Mouse (Mus musculus) liver, postnatal 0 days (tissue): ENCODE results near the gene Rtp3. TPM values are rescaled to one million over a fixed set of nuclear protein-coding genes. Genes with fewer than 3 reads are reported as not detected.

Source experiments
- ATAC-seq: fragments of 200-750 bp; cut with Nextera tagmentation; 2 replicates; pipeline ENCODE4 v1.8.0; 2017; ENCODE audit warnings: mild to moderate bottlenecking, moderate library complexity
- DNase-seq: peaks from one replicate; pipeline ENCODE4 v3.0.0-alpha.2; 2016
- H3K27ac ChIP-seq: fragments of 300-500 bp; sonication (generic); 2 replicates; pipeline ENCODE4 v1.5.1; 2014; ENCODE audit warnings: antibody characterized with exemption, moderate library complexity, mild to moderate bottlenecking, low read depth
- H3K27me3 ChIP-seq: fragments of 300-500 bp; sonication (generic); 2 replicates; pipeline ENCODE4 v1.6.1; 2014; ENCODE audit warnings: low read length, control low read depth, mixed read lengths; ENCODE audit not compliant: insufficient read depth
- H3K36me3 ChIP-seq: fragments of 300-500 bp; sonication (generic); replicated peaks from 2 replicates; pipeline ENCODE4 v1.6.1; 2014; ENCODE audit warnings: mild to moderate bottlenecking, control low read depth, low read length, moderate library complexity, mixed read lengths; ENCODE audit not compliant: insufficient read depth
- H3K4me1 ChIP-seq: fragments of 300-500 bp; sonication (generic); 2 replicates; pipeline ENCODE4 v1.6.1; 2014; ENCODE audit warnings: antibody characterized with exemption, mild to moderate bottlenecking, control low read depth; ENCODE audit not compliant: insufficient read depth
- H3K4me2 ChIP-seq: fragments of 300-500 bp; sonication (generic); 2 replicates; pipeline ENCODE4 v1.6.1; 2014; ENCODE audit warnings: low read depth, mild to moderate bottlenecking, low read length, moderate library complexity, mixed read lengths
- H3K4me3 ChIP-seq: fragments of 300-500 bp; sonication (generic); 2 replicates; pipeline ENCODE4 v1.5.1; 2014; ENCODE audit warnings: low read depth, low read length
- H3K9ac ChIP-seq: fragments of 300-500 bp; sonication (generic); replicated peaks from 2 replicates; pipeline ENCODE4 v1.6.1; 2014; ENCODE audit warnings: mild to moderate bottlenecking, moderate library complexity
- H3K9me3 ChIP-seq: fragments of 300-500 bp; sonication (generic); 2 replicates; pipeline ENCODE4 v1.6.1; 2016; ENCODE audit warnings: mild to moderate bottlenecking, control low read depth, low read length, mixed read lengths
- CTCF ChIP-seq: sonication (generic); IDR thresholded peaks from 2 replicates; pipeline ENCODE4 v1.5.1; 2016; ENCODE audit warnings: antibody characterized with exemption, low read depth
- EP300 ChIP-seq: IDR thresholded peaks from 2 replicates; pipeline ENCODE4 v1.6.1; 2016; ENCODE audit warnings: antibody characterized with exemption, low read depth, mild to moderate bottlenecking
- WGBS: fragments of 180-500 bp; shearing (Covaris S2); extraction: QIAGEN DNeasy Blood & Tissue Kit; methylation state at CpG from one replicate; pipeline ENCODE4 v1.1.7; 2014; ENCODE audit not compliant: insufficient replicate concordance; 5-methylcytosine and 5-hydroxymethylcytosine counted together
- polyA plus RNA-seq: library from polyadenylated mRNA; unstranded; fragments of >200 nt; fragmentation: Nextera tagmentation; extraction: Ambion mirVana; gene quantifications from 2 replicates; pipeline ENCODE4 v1.2.1, GENCODE M21; 2015

Gene Rtp3
- polyA plus RNA-seq, 1 experiment from 2014 or later, result 11.6 TPM

- no peak overlapping the region for H3K27ac ChIP-seq
- H3K4me2 ChIP-seq, result no peak overlapping the region
- H3K4me1 ChIP-seq, result no peaks in the 10 kb centered on the region
- no peak overlapping the region for H3K9ac ChIP-seq
- DNase-seq, result no peak
- no peaks in the 10 kb centered on the region for H3K36me3 ChIP-seq
- H3K27me3 ChIP-seq, result 0 out of 2 replicates have a peak, but pooled peaks cover 2% of the 10 kb centered on the region
- H3K4me3 ChIP-seq, result no peak overlapping the region
- no peak for ATAC-seq
- TF ChIP-seq EP300 (no peak), CTCF (no peak)
- WGBS, result 69% methylated on average over 5 of the region's 5 CpGs
- H3K9me3 ChIP-seq, result no peaks in the 10 kb centered on the region
These were observed 30.7 kb downstream of the Rtp3 start for GRCm38 (mm10) chr9:110959669-110960068.

GRCm38 (mm10) chr9:110955962-110956361, 34.4 kb downstream of the Rtp3 start:
- ATAC-seq (no peak), DNase-seq (no peak)
- H3K9me3 ChIP-seq, result no peaks in the 10 kb centered on the region
- no peaks in the 10 kb centered on the region; the same call in 1 of the 2 replicates for H3K4me1 ChIP-seq
- H3K27ac ChIP-seq, result no peak overlapping the region
- TF ChIP-seq EP300, result no peak
- no peak for TF ChIP-seq CTCF
- 0 out of 2 replicates have a peak, but pooled peaks cover 2% of the 10 kb centered on the region for H3K27me3 ChIP-seq
- H3K9ac ChIP-seq, result no peak overlapping the region
- no peak overlapping the region for H3K4me2 ChIP-seq
- no peaks in the 10 kb centered on the region for H3K36me3 ChIP-seq
- H3K4me3 ChIP-seq, result no peak overlapping the region
- 79% methylated on average over 6 of the region's 6 CpGs for WGBS

GRCm38 (mm10) chr9:110954681-110955445, 35.5 kb downstream of the Rtp3 start:
- WGBS, result 53% methylated on average over 2 of the region's 2 CpGs
- H3K9me3 ChIP-seq, result no peaks in the 10 kb centered on the region
- DNase-seq (no peak), ATAC-seq (no peak)
- TF ChIP-seq CTCF, result no peak
- no peak for TF ChIP-seq EP300
- H3K27ac ChIP-seq, result no peak overlapping the region
- H3K4me3 ChIP-seq, result no peak overlapping the region
- H3K4me1 ChIP-seq, result no peaks in the 10 kb centered on the region; the same call in 1 of the 2 replicates
- H3K27me3 ChIP-seq, result 0 out of 2 replicates have a peak, but pooled peaks cover 2% of the 10 kb centered on the region
- no peaks in the 10 kb centered on the region for H3K36me3 ChIP-seq
- H3K9ac ChIP-seq, result no peak overlapping the region
- H3K4me2 ChIP-seq, result peak overlapping the region; percentile 90

GRCm38 (mm10) chr9:110953550-110954461, 36.6 kb downstream of the Rtp3 start:
- DNase-seq (peak; percentile 71), ATAC-seq (peak; percentile 69)
- Histone ChIP-seq H3K4me1 (no peaks in the 10 kb centered on the region; the same call in 1 of the 2 replicates), H3K9ac (peak overlapping the region; percentile 44; the same call in 1 of the 2 replicates), H3K4me3 (peak overlapping the region; percentile 56), H3K27me3 (0 out of 2 replicates have a peak, but pooled peaks cover 2% of the 10 kb centered on the region), H3K4me2 (peak overlapping the region; percentile 90), H3K36me3 (no peaks in the 10 kb centered on the region), H3K27ac (no peak overlapping the region), H3K9me3 (no peaks in the 10 kb centered on the region)
- peak; percentile 67 for TF ChIP-seq CTCF
- no peak for TF ChIP-seq EP300
- 2% methylated on average over 44 of the region's 44 CpGs for WGBS

GRCm38 (mm10) chr9:110952931-110953549, 37.3 kb downstream of the Rtp3 start:
- 40% methylated on average over 5 of the region's 5 CpGs for whole genome bisulfite sequencing
- H3K27ac ChIP-seq, result no peak overlapping the region
- ATAC-seq (no peak), DNase-seq (no peak)
- peak overlapping the region; percentile 56 for H3K4me3 ChIP-seq
- H3K4me2 ChIP-seq, result peak overlapping the region; percentile 90
- H3K36me3 ChIP-seq, result no peaks in the 10 kb centered on the region
- TF ChIP-seq CTCF (no peak), EP300 (no peak)
- H3K9ac ChIP-seq, result no peak overlapping the region
- 0 out of 2 replicates have a peak, but pooled peaks cover 2% of the 10 kb centered on the region for H3K27me3 ChIP-seq
- no peaks in the 10 kb centered on the region; the same call in 1 of the 2 replicates for H3K4me1 ChIP-seq
- no peaks in the 10 kb centered on the region for H3K9me3 ChIP-seq
